Mouse (Mus musculus) hindbrain, embryonic 15.5 days (tissue): ENCODE measurements around the gene Rnase2a. TPM values are rescaled to one million over a fixed set of nuclear protein-coding genes. Genes with fewer than 3 reads are reported as not detected.
"Not testable (repeated sequence)": the region's sequence is repeated elsewhere in the genome, so short reads cannot be mapped to it uniquely, and the experiment has no call there.

Experiments used
- ATAC-seq: fragments of 200-750 bp; cut with Nextera tagmentation; 2 replicates; pipeline ENCODE4 v1.8.0; 2017; ENCODE audit warnings: low read depth, moderate number of reproducible peaks, moderate TSS enrichment; ENCODE audit not compliant: low FRiP score
- H3K27ac ChIP-seq: fragments of 300-500 bp; sonication (generic); replicated peaks from 2 replicates; pipeline ENCODE4 v1.5.1; 2015; ENCODE audit warnings: mild to moderate bottlenecking, inconsistent platforms
- H3K27me3 ChIP-seq: fragments of 300-500 bp; sonication (generic); 2 replicates; pipeline ENCODE4 v1.6.1; 2015; ENCODE audit warnings: control low read depth, inconsistent platforms
- H3K36me3 ChIP-seq: fragments of 300-500 bp; sonication (generic); 2 replicates; pipeline ENCODE4 v1.6.1; 2015; ENCODE audit warnings: control low read depth, inconsistent platforms
- H3K4me1 ChIP-seq: fragments of 300-500 bp; sonication (generic); replicated peaks from 2 replicates; pipeline ENCODE4 v1.6.1; 2015; ENCODE audit warnings: control low read depth, inconsistent platforms
- H3K4me2 ChIP-seq: fragments of 300-500 bp; sonication (generic); 2 replicates; pipeline ENCODE4 v1.6.1; 2015; ENCODE audit warnings: moderate library complexity, mild to moderate bottlenecking, inconsistent platforms
- H3K4me3 ChIP-seq: fragments of 300-500 bp; sonication (generic); 2 replicates; pipeline ENCODE4 v1.5.1; 2015; ENCODE audit warnings: mild to moderate bottlenecking, inconsistent platforms
- H3K9ac ChIP-seq: fragments of 300-500 bp; sonication (generic); 2 replicates; pipeline ENCODE4 v1.6.1; 2015; ENCODE audit warnings: inconsistent platforms
- H3K9me3 ChIP-seq: fragments of 300-500 bp; sonication (generic); 2 replicates; pipeline ENCODE4 v1.6.1; 2016; ENCODE audit warnings: control low read depth, inconsistent platforms
- WGBS: fragments of 180-500 bp; shearing (Covaris S2); methylation state at CpG from one replicate; pipeline ENCODE4 v1.1.7; 2015; 5-methylcytosine and 5-hydroxymethylcytosine counted together
- polyA plus RNA-seq: library from polyadenylated mRNA; unstranded; fragments of >200 nt; fragmentation: Nextera tagmentation; extraction: Ambion mirVana; gene quantifications from 2 replicates; pipeline ENCODE4 v1.2.1, GENCODE M21; 2015

Gene Rnase2a
- polyA plus RNA-seq, 1 experiment from 2014 or later = not detected

- H3K9me3 ChIP-seq, H3K36me3 ChIP-seq, H3K4me3 ChIP-seq, ATAC-seq, H3K4me1 ChIP-seq, H3K4me2 ChIP-seq, H3K27me3 ChIP-seq, H3K27ac ChIP-seq, H3K9ac ChIP-seq: not testable (repeated sequence)
- WGBS = 85% methylated on average over 1 of the region's 1 CpGs
These were observed 18.4 kb downstream of the Rnase2a start for GRCm38 (mm10) chr14:51237488-51237887.

- H3K36me3 ChIP-seq, H3K9ac ChIP-seq, H3K27me3 ChIP-seq, ATAC-seq, H3K4me2 ChIP-seq, H3K4me1 ChIP-seq, H3K4me3 ChIP-seq, H3K9me3 ChIP-seq, H3K27ac ChIP-seq: not testable (repeated sequence)
- 57% methylated on average over 4 of the region's 4 CpGs for WGBS
These were observed 26.3 kb downstream of the Rnase2a start for GRCm38 (mm10) chr14:51229657-51230056.

GRCm38 (mm10) chr14:51220075-51220474 is 35.8 kb downstream of the Rnase2a start:
- 93% methylated on average over 3 of the region's 3 CpGs for WGBS
- not testable (repeated sequence) for H3K9ac ChIP-seq, ATAC-seq, H3K27ac ChIP-seq, H3K4me2 ChIP-seq, H3K4me1 ChIP-seq, H3K27me3 ChIP-seq, H3K4me3 ChIP-seq, H3K36me3 ChIP-seq, H3K9me3 ChIP-seq

Other genes starting within 250 kb of the Rnase2a start
- gene Rnase10, start 248.4 kb downstream of the Rnase2a start, polyA plus RNA-seq = not detected in 2 replicates
- not detected in 2 replicates for gene Rnase9, start 214.2 kb downstream of the Rnase2a start, polyA plus RNA-seq
- not detected in 2 replicates for gene Rnase11, start 205.9 kb downstream of the Rnase2a start, polyA plus RNA-seq
- not detected in 2 replicates for gene Rnase12, start 198.5 kb downstream of the Rnase2a start, polyA plus RNA-seq
- gene Olfr750, start 181.7 kb downstream of the Rnase2a start, polyA plus RNA-seq = 0.05 and 0.08 TPM in 2 replicates
- gene Rnase4, start 165.0 kb downstream of the Rnase2a start, polyA plus RNA-seq = 16.4 and 17.6 TPM in 2 replicates
- 5.0 TPM in 2 replicates for gene Ang, start 165.0 kb downstream of the Rnase2a start, polyA plus RNA-seq
- not detected in 2 replicates for gene Eddm3b, start 141.7 kb downstream of the Rnase2a start, polyA plus RNA-seq
- 0.84 and 1.4 TPM in 2 replicates for gene Rnase6, start 132.2 kb downstream of the Rnase2a start, polyA plus RNA-seq
- gene Rnase1, start 109.3 kb downstream of the Rnase2a start, polyA plus RNA-seq = 0.54 and 0.96 TPM in 2 replicates
- gene Rnase2b, start 93.9 kb downstream of the Rnase2a start, polyA plus RNA-seq = not detected in 2 replicates
- not detected in 2 replicates for gene Ang2, start 57.0 kb downstream of the Rnase2a start, polyA plus RNA-seq
- gene Ear14, start 52.7 kb downstream of the Rnase2a start, polyA plus RNA-seq = not detected in 2 replicates
- not detected in 2 replicates for gene Gm7247, start 105.6 kb upstream of the Rnase2a start, polyA plus RNA-seq
- gene Vmn2r88, start 154.7 kb upstream of the Rnase2a start, polyA plus RNA-seq = not detected in 2 replicates
- gene Vmn2r89, start 195.7 kb upstream of the Rnase2a start, polyA plus RNA-seq = not detected in 2 replicates